Mouse (Mus musculus) B cell, adult 2 months (primary cell): ENCODE measurements around the gene Tubgcp4.
"Not testable (repeated sequence)": the region's sequence is repeated elsewhere in the genome, so short reads cannot be mapped to it uniquely, and the experiment has no call there.

Experiments
- DNase-seq, 2 experiments: peaks; one replicate each; pipeline ENCODE4 v3.0.0; 2022

The Tubgcp4 gene

GRCm38 (mm10) chr2:121170481-121170971 lies at the start of gene Tubgcp4:
Gene Tubgcp4 (plus strand): TSS chr2:121170654.
- DNase-seq = peak in 1 of 2 experiments; percentile 49

GRCm38 (mm10) chr2:121126302-121126701 lies 44.2 kb upstream of the Tubgcp4 start:
- not testable (repeated sequence) for DNase-seq

- no peak for DNase-seq
Measured at GRCm38 (mm10) chr2:121127536-121127935, 42.9 kb upstream of the Tubgcp4 start.

DNA sequence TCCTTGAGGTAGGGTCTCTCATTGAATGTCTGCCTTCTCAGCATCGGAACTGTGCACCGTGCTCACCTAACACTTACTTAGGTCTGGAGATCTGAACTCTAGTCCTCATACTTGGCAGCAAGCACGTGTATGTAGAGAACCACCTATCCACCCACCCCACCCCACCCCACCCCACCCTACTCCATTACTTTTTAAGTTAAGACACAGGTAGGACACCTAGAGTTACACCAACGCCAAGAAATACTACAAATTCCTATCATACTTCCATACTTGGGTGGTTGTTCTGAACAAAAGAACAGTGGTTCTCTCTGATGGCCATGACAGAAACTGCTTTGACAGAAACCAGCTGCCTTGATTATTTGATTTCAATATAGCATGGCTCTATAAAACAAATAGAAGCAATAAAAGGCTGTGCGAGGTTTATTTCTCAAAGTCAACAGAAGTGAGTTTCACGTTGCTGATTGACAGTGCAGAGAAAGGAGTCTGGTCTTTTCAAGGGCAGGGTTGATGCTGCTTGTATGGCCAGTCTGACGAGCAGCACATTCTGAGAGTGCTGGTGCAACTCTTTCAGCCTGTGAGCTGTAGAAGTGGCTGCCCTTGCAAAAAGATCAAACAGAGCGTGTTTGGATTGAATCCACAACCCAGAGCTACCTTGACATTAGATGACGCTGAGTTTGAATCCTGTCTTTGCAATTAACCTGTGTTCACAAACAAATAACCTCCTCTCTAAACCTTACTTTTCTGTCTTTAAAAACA lies 41.4 kb upstream of the Tubgcp4 start:
- no peak for DNase-seq

- no peak for DNase-seq
Measured at GRCm38 (mm10) chr2:121132822-121133221, 37.6 kb upstream of the Tubgcp4 start.

DNA sequence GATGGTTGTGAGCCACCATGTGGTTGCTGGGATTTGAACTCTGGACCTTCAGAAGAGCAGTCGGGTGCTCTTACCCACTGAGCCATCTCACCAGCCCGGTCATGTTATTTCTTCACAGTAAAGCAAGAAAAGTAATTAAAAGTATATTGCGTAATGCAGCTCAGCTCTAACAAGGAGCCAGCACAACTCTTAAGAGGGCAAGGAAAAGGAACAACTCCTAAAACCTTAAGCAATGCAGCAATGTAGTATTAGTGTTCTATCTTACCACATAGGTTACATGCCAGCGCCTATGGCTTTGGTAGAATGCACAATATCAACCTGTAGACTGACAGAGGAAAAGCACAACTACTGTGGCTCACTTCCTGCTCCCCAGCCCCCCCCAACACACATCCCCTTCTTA lies 33.1 kb upstream of the Tubgcp4 start:
- DNase-seq = no peak

DNA sequence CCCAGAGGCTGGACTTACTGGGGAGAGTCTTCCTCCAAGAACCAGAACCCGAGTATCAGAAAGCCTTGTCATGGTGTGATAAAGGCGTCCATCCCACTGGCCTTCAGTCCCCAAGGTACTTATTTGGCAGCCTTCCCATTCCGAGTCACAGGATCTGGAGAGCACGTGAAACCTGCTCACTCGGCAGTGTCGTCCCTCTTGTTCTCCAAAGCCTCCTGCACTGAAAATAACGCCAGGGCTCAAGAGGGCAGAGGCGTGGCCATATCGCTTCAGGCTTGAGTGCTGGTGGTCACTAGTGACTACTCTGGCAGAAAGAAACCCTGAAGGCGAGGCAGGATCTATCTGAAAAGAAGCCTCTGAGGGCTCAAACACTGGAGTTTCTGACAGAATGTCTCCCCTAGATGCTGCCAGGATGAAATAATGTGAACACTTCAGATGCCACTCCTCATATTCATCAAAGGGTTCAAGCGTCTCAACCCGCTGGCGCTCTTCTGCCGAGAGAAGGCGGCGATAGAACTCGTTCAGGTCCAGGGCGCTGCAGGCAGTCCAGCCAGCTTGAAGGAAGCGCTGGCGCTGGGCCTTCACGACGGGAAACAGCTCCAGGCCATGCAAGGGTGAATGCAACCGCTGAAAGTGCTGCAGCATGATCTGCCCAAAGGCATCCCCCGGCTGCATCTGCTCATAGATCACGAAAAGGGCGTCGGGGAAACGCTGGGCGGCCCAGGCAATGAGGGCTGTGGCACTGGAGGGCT lies 31.0 kb upstream of the Tubgcp4 start:
- DNase-seq = no peak

- peak; percentile 89 to 94 for DNase-seq
Measured at GRCm38 (mm10) chr2:121140018-121140882, 30.2 kb upstream of the Tubgcp4 start, which contains the start of the genes Adal and Lcmt2. Gene Adal (plus strand): TSS chr2:121140428. Gene Lcmt2 (minus strand): TSS chr2:121140653.

GRCm38 (mm10) chr2:121141216-121142035 lies 29.0 kb upstream of the Tubgcp4 start:
- DNase-seq = no peak

DNA sequence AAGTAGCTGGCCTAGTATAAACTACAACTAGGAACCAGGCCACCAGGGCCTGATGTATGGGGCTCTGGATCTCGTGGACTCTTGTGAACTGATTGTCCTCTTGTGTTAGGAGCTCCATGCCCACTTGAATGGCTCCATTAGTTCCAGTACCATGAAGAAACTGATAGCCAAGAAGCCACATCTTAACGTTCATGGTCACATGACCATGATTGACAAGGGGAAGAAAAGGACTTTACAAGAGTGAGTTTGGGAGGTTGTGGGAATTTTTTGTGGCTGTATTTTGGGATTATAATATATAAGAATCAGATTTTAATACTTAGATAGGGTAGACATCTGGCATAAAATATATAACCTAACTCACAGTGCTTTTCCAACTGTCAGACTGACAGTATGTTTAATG lies 28.0 kb upstream of the Tubgcp4 start:
- DNase-seq = no peak

DNA sequence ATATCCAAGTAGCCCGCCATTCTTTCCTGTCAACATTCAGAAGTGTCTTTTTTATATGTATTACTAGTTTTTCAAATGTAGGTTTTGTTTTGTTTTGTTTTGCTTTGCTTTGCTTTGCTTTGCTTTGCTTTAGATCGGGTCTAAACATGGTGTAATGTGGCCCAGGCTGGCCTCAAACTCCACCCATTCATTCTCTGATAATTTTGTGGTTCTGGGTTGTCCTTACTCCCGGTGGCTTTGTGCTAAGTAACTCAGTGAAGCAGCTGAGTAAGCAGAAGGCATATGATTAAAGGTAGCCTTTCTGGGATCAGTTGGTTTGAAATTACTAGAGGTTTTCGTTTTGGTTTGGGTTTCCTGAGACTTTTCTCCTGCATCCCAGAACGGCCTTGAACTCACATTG lies 20.8 kb upstream of the Tubgcp4 start:
- DNase-seq = no peak

DNA sequence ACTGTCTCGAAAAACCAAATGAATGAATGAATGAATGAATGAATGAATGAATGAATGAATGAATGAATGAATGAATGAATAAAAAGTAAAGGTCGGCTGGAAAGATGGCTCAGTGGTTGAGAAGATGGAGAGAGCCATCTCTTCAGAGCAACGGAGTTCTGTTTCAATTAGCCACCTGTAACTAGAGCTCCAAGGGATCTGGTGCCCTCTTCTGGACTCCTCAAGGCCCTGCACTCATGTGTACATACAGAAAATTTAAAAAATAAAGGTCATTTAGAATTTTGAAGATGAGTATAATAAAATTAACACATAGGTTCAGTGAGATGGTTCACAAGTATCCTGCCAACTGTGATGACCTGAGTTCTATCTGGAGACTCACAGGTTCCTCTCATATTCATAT lies 17.4 kb upstream of the Tubgcp4 start:
- no peak for DNase-seq

DNA sequence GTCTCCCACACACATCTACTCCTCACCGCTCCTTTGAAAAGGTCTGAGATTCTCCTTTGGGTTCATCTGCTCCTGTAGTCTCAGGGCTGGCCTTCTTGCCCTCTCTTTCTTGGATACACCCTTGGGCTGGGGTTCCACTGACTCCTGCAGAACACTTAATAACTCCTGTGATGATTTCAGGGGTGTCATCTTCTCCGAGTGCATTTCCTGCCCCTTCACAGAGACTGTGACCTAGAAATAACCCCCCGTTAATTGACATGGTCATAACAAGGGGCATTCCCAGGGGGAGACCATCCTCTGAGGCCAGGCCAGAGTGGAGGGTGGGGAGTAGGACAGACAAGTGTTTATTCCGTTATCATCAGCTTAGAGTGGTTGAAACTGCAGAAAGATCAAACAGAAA lies 1.3 kb upstream of the Tubgcp4 start:
- DNase-seq = no peak

DNA sequence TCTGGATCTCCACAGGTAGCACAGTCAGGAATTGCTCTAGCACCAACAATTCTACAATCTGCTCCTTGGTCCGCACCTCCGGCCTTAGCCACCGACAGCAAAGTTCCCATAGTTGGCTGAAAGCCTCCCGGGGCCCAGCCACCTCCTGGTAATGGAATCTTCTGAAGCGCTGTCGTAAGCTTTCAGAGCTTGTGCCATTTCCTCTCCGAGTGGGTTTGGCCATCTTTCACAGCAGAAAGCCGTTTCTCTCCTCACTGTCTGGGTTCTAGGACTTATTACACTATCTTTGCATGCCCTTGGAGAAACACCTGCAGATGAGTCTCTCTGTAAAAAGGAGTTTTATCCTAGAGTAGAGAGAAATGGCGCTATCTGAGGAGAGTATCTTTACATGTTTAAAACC lies 552 bp upstream of the Tubgcp4 start:
- DNase-seq = peak; percentile 19 to 21

- DNase-seq = peak; percentile 89 to 91
Measured at GRCm38 (mm10) chr2:121170980-121171742, 707 bp downstream of the Tubgcp4 start, which contains the start of gene Zscan29. Gene Zscan29 (minus strand): TSS chr2:121171125.

GRCm38 (mm10) chr2:121178828-121179479 lies 8.5 kb downstream of the Tubgcp4 start:
- DNase-seq = no peak

DNA sequence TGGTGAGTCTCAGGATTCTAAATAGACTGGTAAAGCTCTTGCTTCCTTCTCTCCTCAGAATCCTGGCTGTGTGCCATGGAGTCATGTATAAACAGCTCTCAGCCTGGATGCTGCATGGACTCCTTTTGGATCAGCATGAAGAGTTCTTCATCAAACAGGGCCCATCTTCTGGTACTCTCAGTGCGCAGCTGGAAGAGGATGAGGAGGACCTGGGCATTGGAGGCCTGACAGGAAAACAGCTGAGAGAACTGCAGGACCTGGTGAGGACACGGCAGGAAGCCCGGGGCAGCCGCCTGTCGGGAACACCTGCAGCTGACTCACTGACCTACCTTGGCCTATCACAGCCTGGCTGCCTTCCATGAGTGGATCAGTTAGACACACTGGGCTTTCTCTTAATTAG lies 13.0 kb downstream of the Tubgcp4 start:
- no peak for DNase-seq

- DNase-seq = no peak
Measured at GRCm38 (mm10) chr2:121184142-121184541, 13.7 kb downstream of the Tubgcp4 start.

DNA sequence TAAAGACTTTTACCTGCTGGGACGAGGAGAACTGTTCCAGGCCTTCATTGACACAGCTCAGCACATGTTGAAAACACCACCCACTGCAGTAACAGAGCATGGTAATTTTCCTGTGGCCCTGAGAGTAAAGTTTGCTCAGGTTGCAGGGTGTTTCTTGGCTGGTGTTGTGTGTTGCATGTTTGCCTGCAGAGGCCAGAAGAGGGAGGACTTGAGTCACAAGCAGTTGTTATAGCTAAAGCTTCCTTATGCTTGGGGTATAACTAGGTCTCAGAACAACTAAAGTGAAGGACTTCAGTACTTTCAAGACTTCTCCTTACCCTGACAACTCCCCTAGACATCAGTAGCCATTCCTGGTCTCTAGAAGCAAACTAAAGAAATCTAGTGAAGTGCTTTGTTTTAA lies 18.1 kb downstream of the Tubgcp4 start:
- no peak for DNase-seq

DNA sequence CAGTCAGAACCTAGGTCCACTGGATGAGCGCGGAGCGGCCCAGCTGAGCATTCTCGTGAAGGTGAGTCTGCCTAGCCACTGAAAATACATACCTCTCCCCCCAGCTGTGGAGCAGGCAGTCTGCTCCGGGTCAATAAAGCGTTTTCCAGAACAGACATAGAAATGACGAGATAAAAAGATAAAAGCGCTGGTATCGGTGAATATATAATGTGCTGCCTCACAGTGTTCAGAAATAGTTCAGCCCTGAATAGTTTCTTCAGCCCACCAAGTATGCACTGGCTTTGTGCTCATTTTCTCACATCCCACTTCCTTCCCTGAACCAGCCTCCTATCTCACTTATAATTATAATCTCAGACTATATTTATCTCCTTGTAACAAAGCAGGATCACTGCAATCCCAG lies 25.0 kb downstream of the Tubgcp4 start:
- DNase-seq = no peak

- DNase-seq = no peak
Measured at GRCm38 (mm10) chr2:121204276-121204675, 33.8 kb downstream of the Tubgcp4 start.
